Mouse (Mus musculus): ENCODE results near the gene Phf21a.

DNA sequence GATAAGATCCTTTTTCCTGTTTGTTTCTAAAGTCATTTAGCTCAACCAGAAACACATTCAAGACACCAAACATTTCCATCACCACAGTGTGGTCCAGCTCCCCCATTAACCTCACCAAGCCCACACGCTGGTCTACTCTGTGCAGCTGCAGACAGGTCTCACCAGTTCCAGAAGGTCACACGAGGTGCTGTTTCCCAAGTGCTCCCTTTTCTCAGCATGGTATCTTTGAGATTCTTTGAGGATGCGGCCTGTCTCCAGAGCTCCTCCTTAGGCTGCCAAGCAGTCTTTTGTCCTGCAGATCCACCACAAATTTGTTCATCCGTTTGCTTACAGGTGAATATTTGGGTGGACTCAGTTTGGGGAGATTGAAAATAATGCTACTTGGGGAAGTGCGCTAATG lies 51.0 kb downstream of the Phf21a start:
- TF ChIP-seq CTCF (IDR thresholded peaks at IDR 0.05; ENCODE audit: insufficient read depth, low read depth, low read length) (no peak), POLR2A (IDR thresholded peaks at IDR 0.05; ENCODE audit: insufficient read depth, low read depth, low read length) (no peak)
